Mouse (Mus musculus): ENCODE data around the gene Fbxo30.
"Not testable (repeated sequence)": the region's sequence is repeated elsewhere in the genome, so short reads cannot be mapped to it uniquely, and the experiment has no call there.

GRCm38 (mm10) chr10:11317856-11318454 lies 36.8 kb downstream of the Fbxo30 start:
- TF ChIP-seq CTCF (IDR thresholded peaks at IDR 0.05); POLR2A (IDR thresholded peaks at IDR 0.05; ENCODE audit: insufficient read depth, low read depth, low read length): not testable (repeated sequence)
